Mouse (Mus musculus): ENCODE results near the gene Dirc2.

Gene Dirc2

GRCm38 (mm10) chr16:35768785-35769642 lies at the start of gene Dirc2:
TSS of gene Dirc2 (minus strand) at chr16:35769356.
- in situ Hi-C loops (cut with MseI, MboI) = no loop called here

GRCm38 (mm10) chr16:35817255-35818089 lies 48.3 kb upstream of the Dirc2 start:
- in situ Hi-C loops (cut with MseI, MboI) = loop anchor here (5.0 to 10.0 kb wide), 2 partner anchors 83 to 85 kb away; no protein-coding TSS in a partner anchor

- in situ Hi-C loops (cut with MseI, MboI) = loop anchor here in 1 of 2 experiments (10.0 kb wide), 1 partner anchor 78 kb away; no protein-coding TSS in a partner anchor
These were observed 44.0 kb upstream of the Dirc2 start for GRCm38 (mm10) chr16:35813119-35813518.

GRCm38 (mm10) chr16:35808838-35809237 lies 39.7 kb upstream of the Dirc2 start:
- in situ Hi-C loops (cut with MseI, MboI) = no loop called here

GRCm38 (mm10) chr16:35807663-35807992 lies 38.5 kb upstream of the Dirc2 start:
- in situ Hi-C loops (cut with MseI, MboI) = no loop called here

- in situ Hi-C loops (cut with MseI, MboI) = no loop called here
These were observed 38.0 kb upstream of the Dirc2 start for GRCm38 (mm10) chr16:35806973-35807662.

GRCm38 (mm10) chr16:35803723-35804122 lies 34.6 kb upstream of the Dirc2 start:
- in situ Hi-C loops (cut with MseI, MboI) = no loop called here

GRCm38 (mm10) chr16:35802163-35802562 lies 33.0 kb upstream of the Dirc2 start:
- in situ Hi-C loops (cut with MseI, MboI) = no loop called here

GRCm38 (mm10) chr16:35791962-35792521 lies 22.9 kb upstream of the Dirc2 start:
- in situ Hi-C loops (cut with MseI, MboI) = no loop called here

- in situ Hi-C loops (cut with MseI, MboI) = no loop called here
These were observed 19.2 kb upstream of the Dirc2 start for GRCm38 (mm10) chr16:35788330-35788729.

- in situ Hi-C loops (cut with MseI, MboI) = no loop called here
These were observed 18.5 kb upstream of the Dirc2 start for GRCm38 (mm10) chr16:35787568-35788189.

GRCm38 (mm10) chr16:35787163-35787562 lies 18.0 kb upstream of the Dirc2 start:
- in situ Hi-C loops (cut with MseI, MboI) = no loop called here

GRCm38 (mm10) chr16:35784134-35784725 lies 15.1 kb upstream of the Dirc2 start:
- in situ Hi-C loops (cut with MseI, MboI) = no loop called here

- in situ Hi-C loops (cut with MseI, MboI) = no loop called here
These were observed 14.0 kb upstream of the Dirc2 start for GRCm38 (mm10) chr16:35783207-35783573.

- in situ Hi-C loops (cut with MseI, MboI) = no loop called here
These were observed 13.5 kb upstream of the Dirc2 start for GRCm38 (mm10) chr16:35782451-35783206.

- in situ Hi-C loops (cut with MseI, MboI) = no loop called here
These were observed 12.5 kb upstream of the Dirc2 start for GRCm38 (mm10) chr16:35781651-35782050.

- in situ Hi-C loops (cut with MseI, MboI) = no loop called here
These were observed 11.9 kb upstream of the Dirc2 start for GRCm38 (mm10) chr16:35781096-35781495.

- in situ Hi-C loops (cut with MseI, MboI) = no loop called here
These were observed 10.5 kb upstream of the Dirc2 start for GRCm38 (mm10) chr16:35779681-35780080.

GRCm38 (mm10) chr16:35777768-35778167 lies 8.6 kb upstream of the Dirc2 start:
- in situ Hi-C loops (cut with MseI, MboI) = no loop called here

- in situ Hi-C loops (cut with MseI, MboI) = no loop called here
These were observed 7.6 kb upstream of the Dirc2 start for GRCm38 (mm10) chr16:35776737-35777136.
